Mouse (Mus musculus): ENCODE measurements at regions not wholly inside any gene's neighbourhood (a gene's known extent, or its start where the extent isn't known, plus 50 kb on each side); places are given as distances from the start of the nearest gene placed in this dataset.

GRCm38 (mm10) chr16:93131404-93131803 lies 305.5 kb upstream of the Runx1 start:
- TF ChIP-seq POLR2A (IDR thresholded peaks at IDR 0.05; ENCODE audit: low read depth, low read length), result no peak
- TF ChIP-seq CTCF (IDR thresholded peaks at IDR 0.05; ENCODE audit: borderline replicate concordance, insufficient read depth, low read length), result no peak

Data from embryonic fibroblast, embryonic 13.5 days (primary cell).